Comparison of ENCODE assay signal across 20 mouse cellular contexts in the genomic region with DNA sequence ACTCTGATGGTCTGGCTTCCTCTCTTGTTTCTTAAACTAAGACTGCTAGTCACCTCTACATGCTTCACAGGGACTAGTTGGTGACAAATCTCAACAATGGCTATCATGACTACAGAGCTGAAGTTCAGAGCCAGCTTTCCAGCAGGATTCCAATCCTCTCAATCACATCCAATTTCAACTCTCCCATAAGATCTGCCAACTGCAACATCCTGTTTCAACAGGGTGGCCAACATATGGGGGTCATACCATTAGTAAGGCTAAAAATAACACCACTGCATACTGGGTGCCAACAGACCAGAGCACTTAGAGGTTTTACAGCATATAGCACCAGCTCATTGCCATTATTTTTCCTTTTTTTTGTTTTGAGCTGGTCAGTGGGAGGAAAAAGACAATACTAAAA.
A peak's percentile ranks its signal among the peaks of the same experiment; 100 is the strongest.
DNase-seq lines count a peak whose midpoint lies in the region; ATAC-seq lines count a peak whose summit lies in the region.
"Had no signal": no experiment of that assay in that cellular context is flagged by ENCODE, and none has a peak within 500 bp of the region (broad histone marks: within the 10 kb centered on the region; RNA-seq: fewer than 3 reads in every experiment).

No protein-coding gene starts in this region.

- no peak overlapping the region for H3K4me2 ChIP-seq in heart, embryonic 16.5 days (ENCODE audit: low read depth, low read length)
- H3K4me2 ChIP-seq in lung, embryonic 16.5 days (ENCODE audit: low read depth, low read length), result no peak overlapping the region
- H3K4me2 ChIP-seq: embryonic facial prominence, embryonic 15.5 days; hindbrain, embryonic 13.5 days; limb, embryonic 13.5 days; midbrain, embryonic 12.5 days; neural tube, embryonic 12.5 days had no signal

- intact Hi-C loops in heart, postnatal 36 days (cut with DNase I), result no loop called here

- no peak for ATAC-seq in heart, embryonic 16.5 days (replicated peaks; ENCODE audit: extremely low read depth, insufficient read depth, low FRiP score)
- ATAC-seq in lung, embryonic 16.5 days (ENCODE audit: low read depth), result 0 out of 2 replicates have a peak, but pooled peaks have one; percentile 27
- ATAC-seq: forebrain, postnatal 0 days had no signal

- H3K27me3 ChIP-seq in heart, embryonic 16.5 days (ENCODE audit: control insufficient read depth, insufficient read depth, low read length), result no peaks in the 10 kb centered on the region
- H3K27me3 ChIP-seq in lung, embryonic 16.5 days (ENCODE audit: control insufficient read depth, insufficient read depth, low read depth, low read length), result no peaks in the 10 kb centered on the region
- H3K27me3 ChIP-seq: CH12.LX; embryonic facial prominence, embryonic 15.5 days; hindbrain, embryonic 13.5 days; limb, embryonic 13.5 days; midbrain, embryonic 12.5 days; neural tube, embryonic 12.5 days had no signal

- no peaks in the 10 kb centered on the region for H3K9me3 ChIP-seq in heart, embryonic 16.5 days (replicated peaks; ENCODE audit: control insufficient read depth, low read length)
- H3K9me3 ChIP-seq in lung, embryonic 16.5 days (ENCODE audit: control insufficient read depth, low read length), result no peaks in the 10 kb centered on the region
- H3K9me3 ChIP-seq: embryonic facial prominence, embryonic 15.5 days; forebrain, embryonic 10.5 days; hindbrain, embryonic 13.5 days; limb, embryonic 13.5 days; midbrain, embryonic 12.5 days; neural tube, embryonic 12.5 days had no signal

- no peak overlapping the region for H3K4me3 ChIP-seq in heart, embryonic 16.5 days (ENCODE audit: low read length)
- H3K4me3 ChIP-seq in lung, embryonic 16.5 days (ENCODE audit: low read length), result no peak overlapping the region
- H3K4me3 ChIP-seq: embryonic facial prominence, embryonic 15.5 days; forebrain, embryonic 10.5 days; hindbrain, embryonic 13.5 days; limb, embryonic 13.5 days; midbrain, embryonic 12.5 days; neural tube, embryonic 12.5 days had no signal

- no peak overlapping the region for H3K9ac ChIP-seq in heart, embryonic 16.5 days (ENCODE audit: low read length)
- no peak overlapping the region for H3K9ac ChIP-seq in lung, embryonic 16.5 days (ENCODE audit: low read length)
- H3K9ac ChIP-seq: embryonic facial prominence, embryonic 15.5 days; forebrain, postnatal 0 days; hindbrain, embryonic 13.5 days; limb, embryonic 13.5 days; midbrain, embryonic 12.5 days; neural tube, embryonic 12.5 days had no signal

- DNase-seq in heart, adult 11 months, result peak; percentile 83
- DNase-seq in heart, postnatal 4 days, result no peak
- DNase-seq in heart, postnatal 36 days, result no peak
- DNase-seq in lung, postnatal 14 days, result no peak
- no peak for DNase-seq in spleen, postnatal 4 days (ENCODE audit: low spot score in 2 of 2)
- DNase-seq: adrenal gland, postnatal 25 days; cerebellum, adult 11 months; cerebellum, postnatal 14 days; forebrain, postnatal 0 days; right cerebral cortex, adult 18-20 months; thymus, postnatal 36 days had no signal

- H3K4me1 ChIP-seq in heart, embryonic 16.5 days (ENCODE audit: control insufficient read depth, insufficient read depth, low read length), result peaks cover 23% of the 10 kb centered on the region
- peaks cover 16% of the 10 kb centered on the region for H3K4me1 ChIP-seq in lung, embryonic 16.5 days (replicated peaks; ENCODE audit: control insufficient read depth, insufficient read depth, low read length)
- H3K4me1 ChIP-seq: midbrain, embryonic 12.5 days had no signal

- H3K36me3 ChIP-seq in heart, embryonic 16.5 days (ENCODE audit: control insufficient read depth, insufficient read depth), result no peaks in the 10 kb centered on the region
- no peaks in the 10 kb centered on the region for H3K36me3 ChIP-seq in lung, embryonic 16.5 days (ENCODE audit: control insufficient read depth, insufficient read depth, low read length)
- H3K36me3 ChIP-seq: embryonic facial prominence, embryonic 15.5 days; forebrain, embryonic 10.5 days; hindbrain, embryonic 13.5 days; limb, embryonic 13.5 days; midbrain, embryonic 12.5 days; neural tube, embryonic 12.5 days had no signal

- H3K27ac ChIP-seq in heart, embryonic 16.5 days (ENCODE audit: low read length), result peak overlapping the region; percentile 70; the same call in 1 of the 2 replicates
- H3K27ac ChIP-seq in lung, embryonic 16.5 days (ENCODE audit: low read length), result peak overlapping the region; percentile 7; the same call in 1 of the 2 replicates
- H3K27ac ChIP-seq: embryonic facial prominence, embryonic 15.5 days; forebrain, embryonic 10.5 days; limb, embryonic 13.5 days; midbrain, embryonic 12.5 days; neural tube, embryonic 12.5 days had no signal
